Mouse (Mus musculus): Measurements from ENCODE around the gene Kcnma1. TPM values are rescaled to one million over a fixed set of nuclear protein-coding genes. Genes with fewer than 3 reads are reported as not detected.

The Kcnma1 gene
- total and polyA plus RNA-seq, 3 experiments = not detected

DNA sequence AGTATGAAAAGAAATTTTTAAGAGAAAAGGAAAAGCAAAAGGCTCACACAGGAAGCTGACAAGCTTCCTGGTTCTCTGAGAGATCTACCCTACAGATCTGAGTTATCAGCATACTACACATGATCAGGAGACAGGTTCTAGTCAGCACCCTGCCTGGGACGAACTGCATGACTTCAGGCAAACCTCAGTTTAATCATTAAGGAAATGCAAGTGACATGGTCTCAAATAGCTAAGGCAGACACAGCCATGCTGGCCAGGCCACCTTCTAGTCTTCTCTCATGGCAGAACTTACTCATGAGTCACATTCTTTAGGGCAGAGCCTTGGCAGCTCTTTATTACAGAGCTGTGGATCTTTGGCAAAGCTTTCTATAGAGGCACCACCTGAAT lies 227.6 kb downstream of the Kcnma1 start:
- no peaks in the 10 kb centered on the region for H3K36me3 ChIP-seq (ENCODE audit: control insufficient read depth in 1 of 2, insufficient read depth in 2 of 2, low read length in 2 of 2)
- DNase-seq (ENCODE audit: low read depth, low spot score) = no peak
- no peak overlapping the region for H3K9ac ChIP-seq (ENCODE audit: control insufficient read depth, low read depth, low read length, poor library complexity, severe bottlenecking)
- H3K4me3 ChIP-seq (ENCODE audit: control insufficient read depth in 1 of 2, insufficient read depth in 1 of 2, low read depth in 2 of 2, low read length in 2 of 2) = no peak overlapping the region
- no peaks in the 10 kb centered on the region for H3K27me3 ChIP-seq (ENCODE audit: control insufficient read depth in 1 of 2, insufficient read depth in 2 of 2, low read length in 2 of 2)
- H3K9me3 ChIP-seq (replicated peaks; ENCODE audit: insufficient read depth, low read length) = no peaks in the 10 kb centered on the region
- no peak for TF ChIP-seq NELFE (IDR thresholded peaks at IDR 0.05; ENCODE audit: low read depth, low read length)
- TF ChIP-seq MYC (IDR thresholded peaks at IDR 0.05; ENCODE audit: low read depth, low read length) = no peak
- no peak for TF ChIP-seq MAFK (IDR thresholded peaks at IDR 0.05; ENCODE audit: borderline replicate concordance, low read depth, low read length)
- no peak for TF ChIP-seq MAX (IDR thresholded peaks at IDR 0.05; ENCODE audit: low read length)
- no peak for TF ChIP-seq USF2 (IDR thresholded peaks at IDR 0.05; ENCODE audit: borderline replicate concordance in 1 of 2, insufficient read depth in 1 of 2, low read depth in 1 of 2, low read length in 2 of 2)
- TF ChIP-seq GABPA (IDR thresholded peaks at IDR 0.05; ENCODE audit: low read depth, low read length) = no peak
- TF ChIP-seq GATA1 (IDR thresholded peaks at IDR 0.05; ENCODE audit: low read depth, low read length) = no peak
- TF ChIP-seq BHLHE40 (IDR thresholded peaks at IDR 0.05; ENCODE audit: borderline replicate concordance, low read depth, low read length) = no peak
- no peaks in the 10 kb centered on the region for H3K79me2 ChIP-seq (ENCODE audit: control insufficient read depth, insufficient read depth, low read length, poor library complexity)
- no peak overlapping the region for H3K27ac ChIP-seq (ENCODE audit: control insufficient read depth, low read depth, low read length)
- no peaks in the 10 kb centered on the region for H3K4me1 ChIP-seq (ENCODE audit: control insufficient read depth in 1 of 2, insufficient read depth in 2 of 2, low read length in 2 of 2)

DNA sequence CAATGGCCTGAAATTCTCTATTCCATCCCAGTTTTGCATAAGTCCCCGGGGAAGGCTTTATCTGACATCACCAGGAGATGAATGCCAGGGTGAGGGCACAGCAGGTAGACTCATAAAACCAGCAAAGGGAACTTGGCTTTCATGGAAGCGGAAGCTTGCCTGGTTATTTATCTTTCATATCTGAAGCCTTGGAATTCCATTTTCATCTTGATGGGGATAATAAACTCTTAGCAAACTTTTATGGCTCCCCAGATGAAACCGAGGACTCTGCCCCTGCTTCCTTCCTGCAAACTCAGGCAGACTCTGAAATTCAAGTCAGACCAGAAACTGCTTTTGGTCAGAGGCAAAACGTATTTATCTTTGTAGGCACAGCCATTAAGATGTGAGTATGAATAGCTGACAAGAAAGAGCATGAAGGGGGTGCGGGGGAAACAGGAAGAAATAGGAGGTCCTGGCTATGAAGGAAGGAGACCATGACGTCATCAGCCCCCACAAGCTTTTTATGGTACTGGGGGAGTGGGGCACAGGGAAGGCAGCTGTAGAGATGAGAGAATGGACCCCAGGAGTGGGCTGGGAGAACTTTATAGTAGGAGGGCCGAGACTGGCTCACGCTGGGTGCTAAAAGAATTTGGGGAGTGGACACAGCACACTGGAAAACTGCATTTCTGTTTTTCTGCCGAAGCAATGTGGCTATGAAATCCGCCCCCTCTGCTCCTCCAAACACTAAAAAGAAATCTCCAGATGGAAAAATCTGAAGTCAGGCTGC lies 228.2 kb downstream of the Kcnma1 start:
- no peaks in the 10 kb centered on the region for H3K9me3 ChIP-seq (replicated peaks; ENCODE audit: insufficient read depth, low read length)
- no peaks in the 10 kb centered on the region for H3K4me1 ChIP-seq (ENCODE audit: control insufficient read depth in 1 of 2, insufficient read depth in 2 of 2, low read length in 2 of 2)
- H3K4me3 ChIP-seq (ENCODE audit: control insufficient read depth in 1 of 2, insufficient read depth in 1 of 2, low read depth in 2 of 2, low read length in 2 of 2) = no peak overlapping the region
- H3K27me3 ChIP-seq (ENCODE audit: control insufficient read depth in 1 of 2, insufficient read depth in 2 of 2, low read length in 2 of 2) = no peaks in the 10 kb centered on the region
- H3K9ac ChIP-seq (ENCODE audit: control insufficient read depth, low read depth, low read length, poor library complexity, severe bottlenecking) = no peak overlapping the region
- H3K27ac ChIP-seq (ENCODE audit: control insufficient read depth, low read depth, low read length) = no peak overlapping the region
- no peak for DNase-seq (ENCODE audit: low read depth, low spot score)
- no peaks in the 10 kb centered on the region for H3K36me3 ChIP-seq (ENCODE audit: control insufficient read depth in 1 of 2, insufficient read depth in 2 of 2, low read length in 2 of 2)
- no peaks in the 10 kb centered on the region for H3K79me2 ChIP-seq (ENCODE audit: control insufficient read depth, insufficient read depth, low read length, poor library complexity)
- TF ChIP-seq GATA1 (IDR thresholded peaks at IDR 0.05; ENCODE audit: low read depth, low read length) (no peak), BHLHE40 (IDR thresholded peaks at IDR 0.05; ENCODE audit: borderline replicate concordance, low read depth, low read length) (no peak), CTCF (IDR thresholded peaks at IDR 0.05 in 2 of 3, conservative IDR thresholded peaks at IDR 0.05 in 1 of 3; ENCODE audit: control insufficient read depth in 1 of 3, insufficient read depth in 1 of 3, low read depth in 2 of 3, low read length in 3 of 3, poor library complexity in 1 of 3, severe bottlenecking in 1 of 3) (no peak), JUND (IDR thresholded peaks at IDR 0.05; ENCODE audit: low read depth, low read length) (no peak), SIN3A (IDR thresholded peaks at IDR 0.05; ENCODE audit: low read length) (no peak), ETS1 (IDR thresholded peaks at IDR 0.05; ENCODE audit: low read depth, low read length) (no peak), USF2 (IDR thresholded peaks at IDR 0.05; ENCODE audit: borderline replicate concordance in 1 of 2, insufficient read depth in 1 of 2, low read depth in 1 of 2, low read length in 2 of 2) (no peak), EP300 (IDR thresholded peaks at IDR 0.05; ENCODE audit: low read depth in 1 of 2, low read length in 2 of 2) (no peak), USF1 (IDR thresholded peaks at IDR 0.05; ENCODE audit: low read depth, low read length) (no peak), HCFC1 (IDR thresholded peaks at IDR 0.05; ENCODE audit: low read depth, low read length) (no peak)

Data from MEL (cell line).